Mouse (Mus musculus) brain, embryonic 14.5 days (tissue): Measurements from ENCODE around the gene Dusp1.

Source experiments
- CTCF ChIP-seq: fragments of 200-500 bp; IDR thresholded peaks from 2 replicates; pipeline ENCODE4 v1.5.1; 2012; ENCODE audit warnings: inconsistent platforms, mild to moderate bottlenecking, moderate library complexity, borderline replicate concordance; ENCODE audit not compliant: insufficient read depth, insufficient read length; ENCODE audit errors: extremely low read depth
- POLR2A ChIP-seq: fragments of 200-500 bp; IDR thresholded peaks from 2 replicates; pipeline ENCODE4 v1.6.1; 2012; ENCODE audit warnings: mild to moderate bottlenecking, inconsistent platforms, borderline replicate concordance; ENCODE audit not compliant: poor library complexity, insufficient read depth, insufficient read length, severe bottlenecking; ENCODE audit errors: extremely low read depth

GRCm38 (mm10) chr17:26575786-26576690 is 14.1 kb upstream of the Dusp1 start:
- TF ChIP-seq CTCF (no peak), POLR2A (no peak)
